Mouse (Mus musculus) testis, adult 2 months (tissue): ENCODE results near the gene Hist2h2aa1.

ENCODE experiments used
- CTCF ChIP-seq: fragments of 200-500 bp; IDR thresholded peaks from 2 replicates; pipeline ENCODE4 v1.5.1; 2012; ENCODE audit warnings: low read depth, mild to moderate bottlenecking, inconsistent platforms, low read length, moderate library complexity; ENCODE audit not compliant: control insufficient read depth, insufficient read depth, insufficient replicate concordance
- POLR2A ChIP-seq: fragments of 200-500 bp; IDR thresholded peaks from 2 replicates; pipeline ENCODE4 v1.6.1; 2012; ENCODE audit warnings: low read depth, mild to moderate bottlenecking, inconsistent platforms, low read length, moderate library complexity; ENCODE audit not compliant: control insufficient read depth

DNA sequence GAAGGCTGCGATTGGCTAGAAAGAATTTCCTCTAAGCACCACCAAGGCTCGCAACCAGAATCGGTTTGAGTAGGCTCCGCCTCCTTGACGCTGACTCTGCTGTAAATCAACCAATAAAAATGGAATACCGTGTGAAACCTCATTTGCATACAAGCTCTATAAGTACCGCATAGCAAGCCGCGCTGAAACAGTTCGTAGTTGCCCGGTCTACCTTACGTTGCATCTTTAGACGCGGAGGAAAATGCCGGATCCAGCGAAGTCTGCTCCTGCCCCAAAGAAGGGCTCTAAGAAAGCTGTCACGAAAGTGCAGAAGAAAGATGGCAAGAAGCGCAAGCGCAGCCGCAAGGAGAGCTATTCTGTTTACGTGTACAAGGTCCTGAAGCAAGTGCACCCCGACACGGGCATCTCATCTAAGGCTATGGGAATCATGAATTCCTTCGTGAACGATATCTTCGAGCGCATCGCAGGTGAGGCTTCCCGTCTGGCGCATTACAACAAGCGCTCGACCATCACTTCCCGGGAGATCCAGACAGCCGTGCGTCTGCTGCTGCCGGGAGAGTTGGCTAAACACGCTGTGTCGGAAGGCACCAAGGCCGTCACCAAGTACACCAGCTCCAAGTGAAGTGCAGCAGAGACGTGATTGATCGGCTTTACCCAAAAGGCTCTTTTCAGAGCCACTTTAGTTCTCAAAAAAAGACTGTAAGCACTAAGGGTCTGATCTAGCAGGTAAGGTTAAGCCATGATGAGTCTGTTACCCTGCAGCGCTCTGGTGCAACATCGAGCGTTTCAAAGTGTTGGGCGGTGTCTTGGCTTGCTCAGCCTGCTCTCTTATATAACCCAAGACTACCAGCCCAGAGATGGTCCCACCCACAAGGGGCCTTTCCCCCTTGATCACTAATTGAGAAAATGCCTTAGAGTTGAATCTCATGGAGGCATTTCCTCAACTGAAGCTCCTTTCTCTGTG, 24.5 kb downstream of the Hist2h2aa1 start, which contains the start of gene Hist2h2bb:
- no peak for TF ChIP-seq CTCF
- peak; percentile 90 for TF ChIP-seq POLR2A
